Mouse (Mus musculus): ENCODE measurements at regions not wholly inside any gene's neighbourhood (a gene's known extent, or its start where the extent isn't known, plus 50 kb on each side); places are given as distances from the start of the nearest gene placed in this dataset.

DNA sequence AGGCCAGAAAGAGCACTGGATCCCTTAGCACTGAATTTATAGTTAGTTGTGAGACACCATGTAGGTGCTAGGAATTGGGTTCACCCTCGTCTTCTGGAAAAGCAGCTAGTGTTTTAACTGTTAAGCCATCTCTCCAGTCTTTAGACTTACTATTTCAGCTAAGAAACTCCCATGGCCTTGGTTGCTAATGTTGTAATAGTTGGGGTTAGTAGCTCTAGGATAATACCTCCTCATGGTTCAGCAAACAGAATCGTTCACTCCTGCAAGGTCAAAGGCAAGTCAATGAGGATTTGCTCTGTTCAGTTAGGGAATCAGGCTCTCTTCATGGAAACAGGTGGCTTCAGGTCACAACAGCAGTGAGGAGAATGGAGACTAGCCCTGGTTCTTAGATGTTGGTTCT is 118.7 kb upstream of the Kbtbd8 start:
- 64% methylated on average over 2 of the region's 2 CpGs for WGBS
- no peak for ATAC-seq

DNA sequence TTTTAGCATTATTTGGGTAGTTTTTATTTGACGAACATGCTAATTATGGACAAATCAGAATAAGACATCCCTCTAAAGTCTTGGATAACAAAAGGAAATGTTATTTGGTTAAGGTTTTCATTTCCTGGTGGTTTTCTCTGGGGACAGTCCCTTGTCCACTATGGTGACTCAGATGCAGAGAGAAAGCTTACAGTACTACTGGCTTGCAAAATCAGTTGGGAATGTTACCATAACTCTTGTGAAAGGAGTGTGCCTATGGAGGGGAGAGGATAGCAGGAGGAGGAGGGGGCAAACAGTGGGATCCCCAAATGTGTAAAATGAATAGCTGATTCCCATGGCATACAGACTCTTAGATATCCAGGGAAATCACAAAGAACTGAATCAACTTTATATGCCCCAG is 122.7 kb upstream of the Kbtbd8 start:
- H3K27me3 ChIP-seq (replicated peaks; ENCODE audit: control insufficient read depth, insufficient read depth, low read length): no peaks in the 10 kb centered on the region
- no peak for ATAC-seq
- no peak overlapping the region for H3K4me3 ChIP-seq (ENCODE audit: low read depth, low read length)
- H3K9ac ChIP-seq (ENCODE audit: low read depth, low read length): no peak overlapping the region
- H3K27ac ChIP-seq (ENCODE audit: low read depth, low read length): no peak overlapping the region
- no peaks in the 10 kb centered on the region for H3K9me3 ChIP-seq (ENCODE audit: control insufficient read depth)
- no peaks in the 10 kb centered on the region for H3K36me3 ChIP-seq (ENCODE audit: control insufficient read depth, insufficient read depth)
- no peak overlapping the region for H3K4me2 ChIP-seq (replicated peaks; ENCODE audit: low read depth)
- no peak for TF ChIP-seq CTCF (IDR thresholded peaks at IDR 0.05; ENCODE audit: low read depth)
- H3K4me1 ChIP-seq (replicated peaks; ENCODE audit: control insufficient read depth, insufficient read depth, low read length): no peaks in the 10 kb centered on the region
- WGBS: 88% methylated on average over 1 of the region's 1 CpGs

More for the DNA sequence above, 118.7 kb upstream of the Kbtbd8 start:
- Histone ChIP-seq H3K27ac (ENCODE audit: low read depth, low read length) (no peak overlapping the region), H3K4me1 (replicated peaks; ENCODE audit: control insufficient read depth, insufficient read depth, low read length) (no peaks in the 10 kb centered on the region), H3K27me3 (replicated peaks; ENCODE audit: control insufficient read depth, insufficient read depth, low read length) (no peaks in the 10 kb centered on the region), H3K4me2 (replicated peaks; ENCODE audit: low read depth) (no peak overlapping the region), H3K9ac (ENCODE audit: low read depth, low read length) (no peak overlapping the region), H3K36me3 (ENCODE audit: control insufficient read depth, insufficient read depth) (no peaks in the 10 kb centered on the region), H3K9me3 (ENCODE audit: control insufficient read depth) (no peaks in the 10 kb centered on the region), H3K4me3 (ENCODE audit: low read depth, low read length) (no peak overlapping the region)
- no peak for TF ChIP-seq CTCF (IDR thresholded peaks at IDR 0.05; ENCODE audit: low read depth)

GRCm38 (mm10) chr6:94987427-94987826 is 129.6 kb upstream of the Kbtbd8 start:
- Histone ChIP-seq H3K9ac (ENCODE audit: low read depth, low read length) (no peak overlapping the region), H3K4me3 (ENCODE audit: low read depth, low read length) (no peak overlapping the region), H3K4me1 (replicated peaks; ENCODE audit: control insufficient read depth, insufficient read depth, low read length) (no peaks in the 10 kb centered on the region), H3K27ac (ENCODE audit: low read depth, low read length) (no peak overlapping the region), H3K9me3 (ENCODE audit: control insufficient read depth) (no peaks in the 10 kb centered on the region), H3K27me3 (replicated peaks; ENCODE audit: control insufficient read depth, insufficient read depth, low read length) (no peaks in the 10 kb centered on the region), H3K36me3 (ENCODE audit: control insufficient read depth, insufficient read depth) (no peaks in the 10 kb centered on the region), H3K4me2 (replicated peaks; ENCODE audit: low read depth) (no peak overlapping the region)
- no peak for ATAC-seq
- WGBS: 40% methylated on average over 5 of the region's 5 CpGs
- TF ChIP-seq CTCF (IDR thresholded peaks at IDR 0.05; ENCODE audit: low read depth): no peak

DNA sequence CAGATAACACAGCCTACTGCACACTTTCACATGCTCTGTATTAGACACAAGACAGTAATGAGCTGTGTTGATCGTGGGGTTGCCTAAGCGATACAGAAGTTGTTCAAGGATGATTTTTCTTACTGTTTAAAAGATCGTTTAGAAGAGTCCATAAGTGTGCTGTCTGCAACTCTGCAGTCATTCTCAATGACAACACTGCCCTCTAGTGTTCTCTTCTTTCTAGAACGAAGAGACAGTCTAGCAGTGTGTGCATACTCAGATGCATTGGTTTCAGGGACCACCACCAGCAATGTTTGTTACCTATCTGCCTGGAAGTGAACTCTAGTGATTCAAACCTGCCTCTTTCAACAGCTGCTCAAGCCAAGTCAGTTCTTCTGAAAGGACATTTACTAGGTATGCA is 130.7 kb upstream of the Kbtbd8 start:
- no peak overlapping the region for H3K4me2 ChIP-seq (replicated peaks; ENCODE audit: low read depth)
- H3K27me3 ChIP-seq (replicated peaks; ENCODE audit: control insufficient read depth, insufficient read depth, low read length): no peaks in the 10 kb centered on the region
- H3K36me3 ChIP-seq (ENCODE audit: control insufficient read depth, insufficient read depth): no peaks in the 10 kb centered on the region
- no peaks in the 10 kb centered on the region for H3K9me3 ChIP-seq (ENCODE audit: control insufficient read depth)
- H3K9ac ChIP-seq (ENCODE audit: low read depth, low read length): no peak overlapping the region
- no peak overlapping the region for H3K4me3 ChIP-seq (ENCODE audit: low read depth, low read length)
- 12% methylated on average over 4 of the region's 4 CpGs for WGBS
- ATAC-seq: peak; percentile 28; the same call in 1 of the 2 replicates
- H3K27ac ChIP-seq (ENCODE audit: low read depth, low read length): no peak overlapping the region
- TF ChIP-seq CTCF (IDR thresholded peaks at IDR 0.05; ENCODE audit: low read depth): peak; percentile 89
- H3K4me1 ChIP-seq (replicated peaks; ENCODE audit: control insufficient read depth, insufficient read depth, low read length): no peaks in the 10 kb centered on the region

- H3K9me3 ChIP-seq (ENCODE audit: control insufficient read depth): no peaks in the 10 kb centered on the region
- H3K4me3 ChIP-seq (ENCODE audit: low read depth, low read length): no peak overlapping the region
- no peak for ATAC-seq
- no peak overlapping the region for H3K4me2 ChIP-seq (replicated peaks; ENCODE audit: low read depth)
- TF ChIP-seq CTCF (IDR thresholded peaks at IDR 0.05; ENCODE audit: low read depth): no peak
- H3K27me3 ChIP-seq (replicated peaks; ENCODE audit: control insufficient read depth, insufficient read depth, low read length): no peaks in the 10 kb centered on the region
- H3K36me3 ChIP-seq (ENCODE audit: control insufficient read depth, insufficient read depth): no peaks in the 10 kb centered on the region
- no peak overlapping the region for H3K27ac ChIP-seq (ENCODE audit: low read depth, low read length)
- H3K9ac ChIP-seq (ENCODE audit: low read depth, low read length): no peak overlapping the region
- WGBS: 86% methylated on average over 3 of the region's 3 CpGs
- no peaks in the 10 kb centered on the region for H3K4me1 ChIP-seq (replicated peaks; ENCODE audit: control insufficient read depth, insufficient read depth, low read length)
These were observed 132.6 kb upstream of the Kbtbd8 start for GRCm38 (mm10) chr6:94984411-94984895.

DNA sequence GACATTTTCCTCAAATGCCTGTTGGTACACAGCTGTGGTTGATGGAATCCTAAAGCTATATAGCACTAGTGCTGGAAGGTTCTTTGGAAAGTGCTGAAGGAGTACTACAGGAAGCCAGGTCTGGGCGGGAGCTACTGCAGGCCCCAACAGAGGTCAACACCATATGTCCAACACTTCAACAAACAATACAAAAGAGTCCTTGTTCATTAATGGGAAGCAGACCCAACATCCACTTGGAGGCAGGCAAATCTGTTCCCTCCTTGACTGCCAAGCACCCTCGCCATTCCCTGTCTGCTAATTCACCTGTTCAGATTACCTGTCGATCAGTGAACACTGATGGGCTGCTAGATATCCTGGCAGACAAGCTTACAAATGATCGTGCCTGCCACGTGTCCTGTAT is 148.4 kb upstream of the Kbtbd8 start:
- no peak for ATAC-seq
- no peak for TF ChIP-seq CTCF (IDR thresholded peaks at IDR 0.05; ENCODE audit: low read depth)
- no peaks in the 10 kb centered on the region for H3K36me3 ChIP-seq (ENCODE audit: control insufficient read depth, insufficient read depth)
- no peak overlapping the region for H3K9ac ChIP-seq (ENCODE audit: low read depth, low read length)
- no peak overlapping the region for H3K4me2 ChIP-seq (replicated peaks; ENCODE audit: low read depth)
- H3K27me3 ChIP-seq (replicated peaks; ENCODE audit: control insufficient read depth, insufficient read depth, low read length): no peaks in the 10 kb centered on the region
- H3K9me3 ChIP-seq (ENCODE audit: control insufficient read depth): no peaks in the 10 kb centered on the region
- 50% methylated on average over 5 of the region's 5 CpGs for WGBS
- H3K4me3 ChIP-seq (ENCODE audit: low read depth, low read length): no peak overlapping the region
- H3K4me1 ChIP-seq (replicated peaks; ENCODE audit: control insufficient read depth, insufficient read depth, low read length): no peaks in the 10 kb centered on the region; the same call in 1 of the 2 replicates
- H3K27ac ChIP-seq (ENCODE audit: low read depth, low read length): no peak overlapping the region

GRCm38 (mm10) chr6:94966962-94967361 is 150.1 kb upstream of the Kbtbd8 start:
- Histone ChIP-seq H3K4me1 (replicated peaks; ENCODE audit: control insufficient read depth, insufficient read depth, low read length) (no peaks in the 10 kb centered on the region; the same call in 1 of the 2 replicates), H3K27ac (ENCODE audit: low read depth, low read length) (no peak overlapping the region), H3K4me3 (ENCODE audit: low read depth, low read length) (no peak overlapping the region), H3K36me3 (ENCODE audit: control insufficient read depth, insufficient read depth) (no peaks in the 10 kb centered on the region), H3K4me2 (replicated peaks; ENCODE audit: low read depth) (no peak overlapping the region), H3K9me3 (ENCODE audit: control insufficient read depth) (no peaks in the 10 kb centered on the region), H3K9ac (ENCODE audit: low read depth, low read length) (no peak overlapping the region), H3K27me3 (replicated peaks; ENCODE audit: control insufficient read depth, insufficient read depth, low read length) (no peaks in the 10 kb centered on the region)
- WGBS: 3% methylated on average over 3 of the region's 3 CpGs
- ATAC-seq: no peak
- peak; percentile 90 for TF ChIP-seq CTCF (IDR thresholded peaks at IDR 0.05; ENCODE audit: low read depth)
